Mouse (Mus musculus): ENCODE results near the gene Cux2. TPM values are rescaled to one million over a fixed set of nuclear protein-coding genes. Genes with fewer than 3 reads are reported as not detected.

Gene Cux2
- total and polyA plus RNA-seq, 3 experiments = 1.4 to 3.5 TPM; not detected in 1

DNA sequence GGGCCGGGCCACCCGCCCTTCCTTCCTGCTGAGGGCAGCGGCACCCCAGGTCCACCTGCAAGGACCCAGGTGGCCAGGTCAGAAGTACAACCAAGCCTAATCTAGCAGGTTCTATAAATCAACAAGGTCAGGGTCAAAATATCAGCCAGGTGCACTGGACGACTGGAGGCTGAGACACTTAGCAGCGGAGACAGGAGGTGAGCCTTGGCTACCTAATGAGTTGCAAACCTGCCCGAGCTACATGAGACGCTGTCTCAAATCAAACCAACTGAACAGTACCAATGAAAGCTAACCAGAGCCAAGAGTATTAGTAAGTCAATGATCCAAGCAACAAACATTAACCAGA is 210.8 kb downstream of the Cux2 start:
- Histone ChIP-seq H3K9me3 (replicated peaks; ENCODE audit: insufficient read depth, low read length) (no peaks in the 10 kb centered on the region), H3K4me1 (ENCODE audit: control insufficient read depth in 1 of 2, insufficient read depth in 2 of 2, low read length in 2 of 2) (peaks cover 0 to 28% of the 10 kb centered on the region in 2 experiments; a peak in 3 of 4 replicates)
- no peak for TF ChIP-seq KAT2A (conservative IDR thresholded peaks at IDR 0.05; ENCODE audit: low read depth, low read length)
- TF ChIP-seq MAFK (IDR thresholded peaks at IDR 0.05; ENCODE audit: borderline replicate concordance, low read depth, low read length) = no peak
- TF ChIP-seq CHD2 (IDR thresholded peaks at IDR 0.05; ENCODE audit: low read length) = no peak
- no peak for TF ChIP-seq E2F4 (IDR thresholded peaks at IDR 0.05; ENCODE audit: borderline replicate concordance, low read depth, low read length)
- TF ChIP-seq HCFC1 (IDR thresholded peaks at IDR 0.05; ENCODE audit: low read depth, low read length) = no peak

DNA sequence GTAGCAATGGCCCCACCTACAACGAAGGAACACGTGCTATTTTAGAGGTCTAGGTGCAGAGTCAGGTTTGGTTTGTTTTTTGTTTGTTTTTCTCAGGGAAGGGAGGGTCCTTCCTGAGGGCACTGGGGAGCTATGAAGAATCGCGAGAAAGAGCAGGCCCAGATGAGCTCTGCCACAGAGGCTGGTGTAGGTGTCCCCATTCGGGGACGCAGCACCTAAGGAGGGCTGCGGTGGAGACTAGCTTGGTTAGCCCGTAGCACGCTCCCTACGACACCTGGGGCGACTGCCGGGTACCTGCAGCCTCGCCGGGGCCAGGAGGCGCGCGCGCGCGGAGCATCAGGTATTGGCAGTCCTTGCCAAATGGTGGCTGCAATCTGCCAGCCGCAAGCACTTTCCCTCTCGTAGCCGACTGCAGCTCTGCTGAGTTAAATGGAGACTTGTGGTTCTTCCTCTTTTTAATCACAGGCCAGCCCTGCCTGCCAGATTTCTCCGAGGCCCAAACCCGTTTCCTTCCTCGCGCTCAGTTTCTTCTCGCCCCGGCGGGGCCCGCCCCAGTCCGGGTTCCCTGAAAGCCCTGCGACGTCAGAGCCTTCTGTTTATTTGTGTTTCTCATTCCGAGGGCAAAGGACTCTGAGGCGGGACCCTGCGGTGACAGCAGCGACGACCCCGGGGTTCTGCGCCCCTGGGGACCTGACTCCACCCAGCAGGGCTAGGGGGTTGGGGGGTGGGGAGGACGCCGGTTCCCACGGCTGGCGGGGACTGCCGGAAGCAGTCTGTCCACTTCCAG is 211.4 kb downstream of the Cux2 start:
- Histone ChIP-seq H3K27me3 (ENCODE audit: control insufficient read depth in 1 of 2, insufficient read depth in 2 of 2, low read length in 2 of 2) (no peaks in the 10 kb centered on the region), H3K4me3 (ENCODE audit: control insufficient read depth in 1 of 2, insufficient read depth in 1 of 2, low read depth in 2 of 2, low read length in 2 of 2) (peak overlapping the region; percentile 64 to 96), H3K9ac (ENCODE audit: control insufficient read depth, low read depth, low read length, poor library complexity, severe bottlenecking) (peak overlapping the region; percentile 79), H3K27ac (ENCODE audit: control insufficient read depth, low read depth, low read length) (peak overlapping the region; percentile 84), H3K36me3 (ENCODE audit: control insufficient read depth in 1 of 2, insufficient read depth in 2 of 2, low read length in 2 of 2) (peaks cover 0 to 22% of the 10 kb centered on the region in 2 experiments; a peak in 2 of 4 replicates), H3K9me3 (replicated peaks; ENCODE audit: insufficient read depth, low read length) (no peaks in the 10 kb centered on the region), H3K4me1 (ENCODE audit: control insufficient read depth in 1 of 2, insufficient read depth in 2 of 2, low read length in 2 of 2) (peaks cover 0 to 28% of the 10 kb centered on the region in 2 experiments; a peak in 3 of 4 replicates), H3K79me2 (ENCODE audit: control insufficient read depth, insufficient read depth, low read length, poor library complexity) (peaks cover 33% of the 10 kb centered on the region)
- TF ChIP-seq MAZ (IDR thresholded peaks at IDR 0.05; ENCODE audit: low read depth, low read length) (no peak), MAX (IDR thresholded peaks at IDR 0.05; ENCODE audit: low read length) (peak; percentile 61), MEF2A (IDR thresholded peaks at IDR 0.05; ENCODE audit: extremely low read depth, insufficient replicate concordance, low read depth, low read length, poor library complexity, severe bottlenecking) (no peak), TAL1 (IDR thresholded peaks at IDR 0.05; ENCODE audit: low read length) (peak; percentile 46), NELFE (IDR thresholded peaks at IDR 0.05; ENCODE audit: low read depth, low read length) (peak; percentile 34; the same call in 1 of the 2 replicates), MYC (IDR thresholded peaks at IDR 0.05; ENCODE audit: low read depth, low read length) (peak; percentile 26; the same call in 1 of the 2 replicates), POLR2AphosphoS5 (IDR thresholded peaks at IDR 0.05; ENCODE audit: borderline replicate concordance, low read depth, low read length) (no peak), CHD2 (IDR thresholded peaks at IDR 0.05; ENCODE audit: low read length) (peak; percentile 58), SIN3A (IDR thresholded peaks at IDR 0.05; ENCODE audit: low read length) (no peak; the same call in 1 of the 2 replicates), POLR2AphosphoS2 (IDR thresholded peaks at IDR 0.05; ENCODE audit: low read length) (no peak), ETS1 (IDR thresholded peaks at IDR 0.05; ENCODE audit: low read depth, low read length) (peak; percentile 55; the same call in 1 of the 2 replicates), POLR2A (IDR thresholded peaks at IDR 0.05; ENCODE audit: control insufficient read depth in 1 of 2, insufficient read depth in 1 of 2, low read depth in 1 of 2, low read length in 2 of 2, poor library complexity in 1 of 2) (peak; percentile 30 to 58; a peak in 2 of 4 replicates), MXI1 (IDR thresholded peaks at IDR 0.05; ENCODE audit: low read depth, low read length) (peak; percentile 79; the same call in 1 of the 2 replicates), TCF12 (IDR thresholded peaks at IDR 0.05; ENCODE audit: low read depth, low read length) (peak; percentile 29; the same call in 1 of the 2 replicates), UBTF (IDR thresholded peaks at IDR 0.05; ENCODE audit: borderline replicate concordance, insufficient read depth, low read depth, low read length) (peak; percentile 86), RCOR1 (IDR thresholded peaks at IDR 0.05; ENCODE audit: low read depth, low read length) (peak; percentile 98), ZC3H11A (IDR thresholded peaks at IDR 0.05; ENCODE audit: low read depth, low read length) (no peak), EP300 (IDR thresholded peaks at IDR 0.05; ENCODE audit: low read depth in 1 of 2, low read length in 2 of 2) (peak in 1 of 2 experiments; percentile 20; a peak in 2 of 4 replicates)
- peak; percentile 90 for DNase-seq (ENCODE audit: low read depth, low spot score)

More for the DNA sequence above, 210.8 kb downstream of the Cux2 start:
- H3K79me2 ChIP-seq (ENCODE audit: control insufficient read depth, insufficient read depth, low read length, poor library complexity) = peaks cover 28% of the 10 kb centered on the region
- H3K9ac ChIP-seq (ENCODE audit: control insufficient read depth, low read depth, low read length, poor library complexity, severe bottlenecking) = peak overlapping the region; percentile 79
- no peak overlapping the region for H3K27ac ChIP-seq (ENCODE audit: control insufficient read depth, low read depth, low read length)
- peak overlapping the region in 1 of 2 experiments; percentile 64; a peak in 2 of 4 replicates for H3K4me3 ChIP-seq (ENCODE audit: control insufficient read depth in 1 of 2, insufficient read depth in 1 of 2, low read depth in 2 of 2, low read length in 2 of 2)
- peaks cover 0 to 16% of the 10 kb centered on the region in 2 experiments; a peak in 2 of 4 replicates for H3K36me3 ChIP-seq (ENCODE audit: control insufficient read depth in 1 of 2, insufficient read depth in 2 of 2, low read length in 2 of 2)
- DNase-seq (ENCODE audit: low read depth, low spot score) = no peak
- H3K27me3 ChIP-seq (ENCODE audit: control insufficient read depth in 1 of 2, insufficient read depth in 2 of 2, low read length in 2 of 2) = no peaks in the 10 kb centered on the region
